Mouse (Mus musculus): Measurements from ENCODE around the gene Armc2.

DNA sequence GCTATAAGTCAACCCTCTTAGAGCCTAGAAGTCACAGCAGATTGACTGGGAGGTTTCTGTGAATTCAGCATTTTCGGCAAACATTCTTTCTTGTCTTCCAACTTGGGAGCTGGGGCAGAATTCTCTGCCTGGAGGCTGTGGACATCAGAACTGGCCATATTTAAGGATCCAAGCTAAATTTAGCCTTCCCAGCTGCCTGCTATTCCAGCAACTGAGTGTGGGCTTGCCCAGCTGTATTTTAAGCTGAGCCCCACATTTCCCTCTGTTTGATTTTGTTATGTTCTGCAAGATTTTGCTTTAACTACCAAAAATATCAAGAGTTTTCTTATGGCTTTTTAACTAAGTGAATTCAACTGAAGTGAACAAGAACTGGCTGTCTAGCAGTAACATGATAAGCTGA is 24.6 kb upstream of the Armc2 start:
- no peak for TF ChIP-seq CTCF (IDR thresholded peaks at IDR 0.05; ENCODE audit: low read depth, low read length)
- TF ChIP-seq GATA1 (IDR thresholded peaks at IDR 0.05; ENCODE audit: borderline replicate concordance, low read length): no peak
- no peak for TF ChIP-seq TAL1 (conservative IDR thresholded peaks at IDR 0.05; ENCODE audit: low read depth, low read length)
- no peak for TF ChIP-seq POLR2AphosphoS5 (IDR thresholded peaks at IDR 0.05; ENCODE audit: insufficient replicate concordance, low read depth, low read length)

Data from G1E (cell line).